Mouse (Mus musculus) heart, postnatal 0 days (tissue): Measurements from ENCODE around the gene Gm10273.

Experiments
- CTCF ChIP-seq: IDR thresholded peaks from 2 replicates; pipeline ENCODE4 v1.5.1; 2016; ENCODE audit warnings: antibody characterized with exemption, control low read depth, low read depth
- EP300 ChIP-seq: IDR thresholded peaks from 2 replicates; pipeline ENCODE4 v1.6.1; 2016; ENCODE audit warnings: antibody characterized with exemption, low read depth

GRCm38 (mm10) chr10:59419516-59419915, 24.1 kb downstream of the Gm10273 start:
- TF ChIP-seq CTCF (no peak), EP300 (no peak)
